Mouse (Mus musculus): Measurements from ENCODE around the gene Zfp985.
"Not testable (repeated sequence)": the region's sequence is repeated elsewhere in the genome, so short reads cannot be mapped to it uniquely, and the experiment has no call there.

Zfp985 gene

DNA sequence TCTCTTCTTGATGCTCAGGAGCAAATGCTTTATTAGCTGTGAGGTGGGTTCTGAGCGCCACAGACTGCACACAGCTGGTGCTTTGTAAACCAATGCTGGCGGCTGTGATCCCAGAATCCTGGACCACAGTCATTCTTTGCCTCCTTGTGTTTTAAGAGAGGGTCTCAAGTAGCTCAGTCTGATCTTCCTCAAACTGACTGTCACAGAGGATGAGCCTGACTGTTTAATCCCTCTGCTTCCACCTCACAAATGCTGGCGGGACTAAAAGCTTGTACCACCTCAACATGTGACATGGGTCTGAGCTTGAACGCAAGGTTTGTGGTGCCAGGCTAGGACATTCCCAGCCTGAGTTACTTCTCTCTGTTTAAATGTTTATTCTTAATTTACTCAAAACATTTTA, 52.4 kb downstream of the Zfp985 start:
- no peak for DNase-seq

DNA sequence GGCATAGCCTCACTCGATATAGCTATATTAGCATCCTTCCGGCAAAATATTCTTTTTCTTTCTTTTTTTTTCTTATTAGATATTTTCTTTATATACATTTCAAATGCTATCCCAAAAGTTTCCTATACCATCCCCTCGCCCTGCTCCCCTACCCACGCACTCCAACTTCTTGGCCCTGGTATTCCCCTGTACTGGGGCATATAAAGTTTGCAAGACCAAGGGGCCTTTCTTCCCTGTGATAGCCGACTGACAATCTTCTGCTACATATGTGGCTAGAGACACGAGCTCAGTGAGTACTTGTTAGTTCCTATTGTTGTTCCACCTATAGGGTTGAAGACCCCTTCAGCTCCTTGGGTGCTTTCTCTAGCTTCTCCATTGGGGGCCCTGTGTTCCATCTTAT, 53.4 kb downstream of the Zfp985 start:
- not testable (repeated sequence) for DNase-seq

GRCm38 (mm10) chr4:147633818-147634262, 80.8 kb downstream of the Zfp985 start:
- DNase-seq, result not testable (repeated sequence)

All from lung, adult 18-20 months (tissue).